ENCODE assay signal across 8 mouse cellular contexts in the genomic region with DNA sequence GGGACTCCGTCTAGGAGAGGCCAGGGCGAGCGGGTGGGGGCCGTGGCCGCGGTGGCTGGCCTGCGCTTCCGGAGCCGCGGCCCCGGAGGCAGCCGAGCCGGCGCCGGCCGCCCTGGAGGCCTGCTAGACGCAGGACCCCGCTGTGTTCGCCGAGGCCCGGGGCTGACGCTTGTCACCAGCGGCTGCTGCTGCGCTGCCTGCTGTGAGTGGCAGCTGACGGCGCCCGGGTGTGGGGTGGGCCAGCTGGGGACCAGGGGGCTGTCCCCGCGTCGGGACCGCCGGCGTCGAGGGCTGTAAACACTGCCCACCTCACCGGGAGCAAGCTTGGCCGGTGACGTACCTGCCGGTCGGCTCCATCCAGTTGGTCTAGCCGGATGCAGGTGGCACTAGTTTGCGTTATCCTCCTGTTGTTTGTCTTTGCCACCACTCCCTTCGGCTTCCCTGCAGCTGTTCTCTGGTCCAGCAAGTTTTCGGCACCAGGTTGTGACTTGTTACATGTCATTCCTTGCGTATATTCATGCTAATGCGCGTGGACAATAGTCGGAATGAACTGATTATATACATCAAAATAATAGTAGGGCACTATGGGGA. TPM values are rescaled to one million over a fixed set of nuclear protein-coding genes. Genes with fewer than 3 reads are reported as not detected.
DNase-seq lines count a peak whose midpoint lies in the region; ATAC-seq and TF ChIP-seq lines count a peak whose summit lies in the region.

No protein-coding gene starts in this region.

- H3K4me2 ChIP-seq in forebrain, postnatal 0 days (ENCODE audit: low read depth) = peak overlapping the region; percentile 64
- peak overlapping the region; percentile 80 for H3K4me2 ChIP-seq in liver, embryonic 12.5 days

- peak overlapping the region; percentile 98 for H3K4me3 ChIP-seq in forebrain, postnatal 0 days (ENCODE audit: low read depth, low read length)
- peak overlapping the region; percentile 100 for H3K4me3 ChIP-seq in liver, embryonic 12.5 days

- TF ChIP-seq CTCF in forebrain, postnatal 0 days (IDR thresholded peaks at IDR 0.05; ENCODE audit: low read depth) = no peak

- H3K27ac ChIP-seq in forebrain, postnatal 0 days (ENCODE audit: low read depth, low read length) = peak overlapping the region; percentile 98
- peak overlapping the region; percentile 94 for H3K27ac ChIP-seq in liver, embryonic 12.5 days

- no peaks in the 10 kb centered on the region for H3K36me3 ChIP-seq in forebrain, postnatal 0 days (ENCODE audit: insufficient read depth)
- H3K36me3 ChIP-seq in liver, embryonic 12.5 days = peaks cover 23% of the 10 kb centered on the region

- peak overlapping the region; percentile 100 for H3K9ac ChIP-seq in forebrain, postnatal 0 days
- peak overlapping the region; percentile 99 for H3K9ac ChIP-seq in liver, embryonic 12.5 days

- no peaks in the 10 kb centered on the region for H3K4me1 ChIP-seq in forebrain, postnatal 0 days (ENCODE audit: insufficient read depth)
- peaks cover 35% of the 10 kb centered on the region for H3K4me1 ChIP-seq in liver, embryonic 12.5 days

- under 1% methylated on average over 46 of the region's 47 CpGs for WGBS in forebrain, postnatal 0 days
- WGBS in liver, embryonic 12.5 days (ENCODE audit: insufficient replicate concordance) = under 1% methylated on average over 45 of the region's 47 CpGs

- peak; percentile 79 for ATAC-seq in forebrain, postnatal 0 days
- ATAC-seq in liver, embryonic 12.5 days = peak; percentile 79

- no peaks in the 10 kb centered on the region for H3K27me3 ChIP-seq in forebrain, postnatal 0 days (ENCODE audit: insufficient read depth, low read length)
- H3K27me3 ChIP-seq in liver, embryonic 12.5 days (replicated peaks) = no peaks in the 10 kb centered on the region

- no peaks in the 10 kb centered on the region for H3K9me3 ChIP-seq in forebrain, postnatal 0 days (ENCODE audit: low read length)
- no peaks in the 10 kb centered on the region for H3K9me3 ChIP-seq in liver, embryonic 12.5 days (replicated peaks)

- DNase-seq in adrenal gland, postnatal 10 days = peak; percentile 66
- no peak for DNase-seq in adrenal gland, postnatal 36 days
- peak; percentile 59 to 67 for DNase-seq in thymus, adult 18-20 months
- DNase-seq in thymus, postnatal 0 days (ENCODE audit: low spot score) = no peak
- DNase-seq in forebrain, postnatal 0 days = no peak
- peak; percentile 67 for DNase-seq in naive thymus-derived CD4-positive, alpha-beta T cell, adult 2 months (ENCODE audit: low read depth)
- DNase-seq in ovary, postnatal 10 days (ENCODE audit: low spot score) = no peak

RNA-seq across cellular contexts. Expression of a gene that starts 0.5 kb away (rescaled TPM):
- 100 to 1,000 TPM; 132 to 252 TPM for total RNA-seq in adrenal gland, postnatal 10 days (2021)
- total RNA-seq in adrenal gland, postnatal 36 days (2021) = 100 to 1,000 TPM; 311 to 394 TPM
- 127 and 149 TPM in 2 replicates for polyA plus RNA-seq in thymus, postnatal 0 days (2015; fragmentation: Nextera tagmentation; extraction: Ambion mirVana)
- total RNA-seq in forebrain, postnatal 0 days (2014; rRNA removed) = 94.8 and 95.9 TPM in 2 replicates
- 141 and 155 TPM in 2 replicates for polyA plus RNA-seq in forebrain, postnatal 0 days (2015; fragmentation: Nextera tagmentation; extraction: Ambion mirVana)
- polyA plus RNA-seq in liver, embryonic 12.5 days (2016; fragmentation: Nextera tagmentation; extraction: Ambion mirVana) = 55.4 and 58.8 TPM in 2 replicates

RNA-seq across cellular contexts. Expression of a gene that starts 43.5 kb away (rescaled TPM):
- 100 to 1,000 TPM; 724 to 915 TPM for total RNA-seq in adrenal gland, postnatal 10 days (2021)
- total RNA-seq in adrenal gland, postnatal 36 days (2021) = 1,000 to 10,000 TPM; 1,397 to 1,482 TPM
- 258 and 291 TPM in 2 replicates for polyA plus RNA-seq in thymus, postnatal 0 days (2015; fragmentation: Nextera tagmentation; extraction: Ambion mirVana)
- total RNA-seq in forebrain, postnatal 0 days (2014; rRNA removed) = 149 and 162 TPM in 2 replicates
- 197 and 238 TPM in 2 replicates for polyA plus RNA-seq in forebrain, postnatal 0 days (2015; fragmentation: Nextera tagmentation; extraction: Ambion mirVana)
- 563 and 590 TPM in 2 replicates for polyA plus RNA-seq in liver, embryonic 12.5 days (2016; fragmentation: Nextera tagmentation; extraction: Ambion mirVana)

RNA-seq across cellular contexts. Expression of a gene that starts 43.6 kb away (rescaled TPM):
- total RNA-seq in adrenal gland, postnatal 10 days (2021) = 100 to 1,000 TPM; 366 to 527 TPM
- 100 to 1,000 TPM; 769 to 795 TPM for total RNA-seq in adrenal gland, postnatal 36 days (2021)
- polyA plus RNA-seq in thymus, postnatal 0 days (2015; fragmentation: Nextera tagmentation; extraction: Ambion mirVana) = 316 and 385 TPM in 2 replicates
- total RNA-seq in forebrain, postnatal 0 days (2014; rRNA removed) = 124 and 182 TPM in 2 replicates
- 257 and 295 TPM in 2 replicates for polyA plus RNA-seq in forebrain, postnatal 0 days (2015; fragmentation: Nextera tagmentation; extraction: Ambion mirVana)
- 637 and 645 TPM in 2 replicates for polyA plus RNA-seq in liver, embryonic 12.5 days (2016; fragmentation: Nextera tagmentation; extraction: Ambion mirVana)

Comparison
In these comparisons a context has a peak if more than half of its experiments do, and no peak if none do; other contexts are left out.
1. DNase-seq: peak in adrenal gland, postnatal 10 days (single experiment), thymus, adult 18-20 months (2 of 2) and naive thymus-derived CD4-positive, alpha-beta T cell, adult 2 months (single experiment); none in adrenal gland, postnatal 36 days (0 of 2), thymus, postnatal 0 days (single experiment), forebrain, postnatal 0 days (single experiment) and ovary, postnatal 10 days (single experiment).